Mouse (Mus musculus) adrenal gland, postnatal 0 days (tissue): ENCODE measurements around the gene Lyst. TPM values are rescaled to one million over a fixed set of nuclear protein-coding genes. Genes with fewer than 3 reads are reported as not detected.

Source experiments
- polyA plus RNA-seq: library from polyadenylated mRNA; unstranded; fragments of >200 nt; fragmentation: Nextera tagmentation; extraction: Ambion mirVana; gene quantifications from 2 replicates; pipeline ENCODE4 v1.2.1, GENCODE M21; 2015

Lyst gene
- 2.7 and 4.3 TPM in 2 replicates for polyA plus RNA-seq

DNA sequence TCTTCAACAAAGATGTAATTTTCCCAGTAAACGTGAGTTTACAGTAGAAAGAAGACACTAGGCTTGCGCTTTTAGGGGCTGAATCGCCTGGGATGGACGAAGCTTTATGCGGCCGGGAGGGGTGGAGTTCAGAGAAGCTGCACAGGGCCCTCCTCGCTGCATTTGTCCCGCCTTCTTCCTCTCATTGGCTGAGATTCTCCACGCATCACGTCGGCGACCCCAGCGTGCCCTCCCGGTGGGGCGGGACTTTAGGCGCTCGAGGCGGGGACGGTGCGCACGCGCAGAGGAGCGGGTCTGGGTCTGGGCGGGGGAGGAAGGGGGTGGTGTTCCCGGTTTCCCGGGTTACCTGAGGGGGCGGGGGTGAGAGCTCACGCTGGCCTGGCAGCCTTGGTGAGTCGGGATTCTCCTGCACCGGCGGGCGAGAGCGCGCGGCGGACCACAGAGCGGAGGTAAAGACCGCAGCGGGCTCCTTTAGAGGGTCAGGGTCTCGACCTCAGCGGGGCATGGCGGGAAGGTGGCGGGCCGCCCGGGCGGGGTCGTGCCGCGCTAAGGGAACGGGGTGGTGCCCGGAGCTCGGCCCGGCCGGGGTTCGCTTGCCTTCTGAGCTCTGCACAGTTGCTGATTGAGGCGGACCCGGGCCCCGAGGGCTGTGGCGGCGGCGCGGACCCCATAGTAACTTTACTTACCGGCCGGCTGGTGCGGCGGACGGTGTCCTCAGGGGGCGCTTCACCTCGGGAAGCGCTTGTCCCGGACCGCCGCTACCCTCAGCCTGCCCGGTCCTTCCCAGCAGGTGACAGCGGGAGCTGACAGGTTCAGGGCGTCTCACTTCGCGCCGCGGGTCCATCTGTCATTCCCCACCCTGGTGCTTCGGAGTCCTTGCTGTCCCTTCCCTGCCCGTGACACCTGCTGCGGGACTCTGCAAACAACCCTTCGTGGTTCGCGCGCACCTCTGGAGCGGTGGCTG lies at the start of gene Lyst:
TSS of gene Lyst (plus strand) at position 350 of the 964 bp plus-strand sequence.

DNA sequence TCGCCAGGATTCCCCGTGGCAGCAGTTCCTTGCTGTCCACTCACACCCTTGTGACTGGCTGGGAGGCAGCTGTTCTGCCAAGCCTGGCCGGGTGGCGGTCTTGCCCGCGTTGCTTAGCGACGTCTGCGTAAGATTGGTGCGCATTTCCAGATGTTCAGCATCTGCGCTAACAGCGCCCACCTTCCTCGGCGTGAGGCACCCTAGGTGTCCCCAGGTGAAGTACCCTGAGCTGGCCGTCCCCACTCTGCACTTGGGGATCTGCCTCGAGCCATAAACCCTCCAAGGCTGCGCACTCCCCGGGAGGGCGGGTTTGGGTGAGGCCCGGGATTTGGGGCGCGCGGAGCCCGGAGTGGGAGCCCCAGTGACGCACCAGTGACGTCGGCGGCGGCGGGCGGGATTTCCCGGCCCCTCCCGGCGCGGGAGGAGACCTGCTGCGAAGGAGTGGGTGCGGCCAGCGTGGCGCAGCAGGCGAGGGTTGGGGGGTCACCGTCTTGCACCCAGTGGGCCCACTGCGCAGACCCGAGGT lies 193.8 kb downstream of the Lyst start, which contains the start of gene Gng4:
TSS of gene Gng4 (plus strand) at position 166 of the 526 bp plus-strand sequence.

Other genes starting within 250 kb of the Lyst start
- 8.4 and 16.8 TPM in 2 replicates for gene Gpr137b, start 196.4 kb upstream of the Lyst start, polyA plus RNA-seq
- gene Nid1, start 152.8 kb upstream of the Lyst start, polyA plus RNA-seq, result 84.6 and 107 TPM in 2 replicates
- 12.1 and 19.4 TPM in 2 replicates for gene Gng4, start 193.7 kb downstream of the Lyst start, polyA plus RNA-seq